Mouse (Mus musculus): ENCODE results near the gene Tas2r107. TPM values are rescaled to one million over a fixed set of nuclear protein-coding genes. Genes with fewer than 3 reads are reported as not detected.
"Not testable (repeated sequence)": the region's sequence is repeated elsewhere in the genome, so short reads cannot be mapped to it uniquely, and the experiment has no call there.

Tas2r107 gene
- polyA plus RNA-seq (2014; fragmentation: Nextera tagmentation; extraction: Ambion mirVana) = not detected in 2 replicates

- H3K4me2 ChIP-seq (replicated peaks; ENCODE audit: low read depth, low read length) = no peak within 1 kb of the TSS
- no peaks in the 10 kb centered on the region for H3K4me1 ChIP-seq (ENCODE audit: control insufficient read depth, insufficient read depth, low read length)
- ATAC-seq (ENCODE audit: low FRiP score, low TSS enrichment) = no peak
- no peak within 1 kb of the TSS for H3K4me3 ChIP-seq (ENCODE audit: low read length)
- no peaks in the 10 kb centered on the region for H3K27me3 ChIP-seq (ENCODE audit: control insufficient read depth, insufficient read depth, low read length)
- no peak within 1 kb of the TSS for H3K9ac ChIP-seq (ENCODE audit: low read depth, low read length)
- no peaks in the 10 kb centered on the region for H3K36me3 ChIP-seq (ENCODE audit: control insufficient read depth, insufficient read depth, low read length)
- no peak within 1 kb of the TSS for H3K27ac ChIP-seq (ENCODE audit: low read depth, low read length)
- H3K9me3 ChIP-seq (ENCODE audit: control insufficient read depth, low read length) = no peaks in the 10 kb centered on the region
Observed at GRCm38 (mm10) chr6:131660049-131660448, at the start of gene Tas2r107. TSS of gene Tas2r107 (minus strand) at chr6:131660149.

DNA sequence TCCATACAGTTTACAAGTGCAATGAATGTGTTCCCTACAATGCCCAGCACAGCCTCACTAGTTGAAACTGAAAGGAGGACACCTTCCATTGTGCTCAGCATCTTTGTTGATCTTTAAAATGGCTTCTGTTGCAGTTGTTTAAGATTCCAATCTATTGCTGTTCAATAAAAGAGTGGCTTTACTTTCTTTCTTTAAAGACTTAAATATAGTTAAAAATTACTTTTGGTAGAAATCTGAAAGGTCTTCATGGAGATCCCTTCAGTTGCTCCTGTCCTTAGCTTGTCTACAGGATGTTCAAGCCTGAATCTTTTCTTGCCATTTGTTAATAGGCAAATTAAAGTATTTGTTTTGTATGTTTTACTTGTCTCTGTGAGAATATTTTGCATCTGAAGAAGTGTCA, 30.0 kb upstream of the Tas2r107 start, which contains the start of gene Tas2r114:
TSS of gene Tas2r114 (minus strand) at position 101 of the 400 bp plus-strand sequence.
- Histone ChIP-seq H3K9me3 (ENCODE audit: control insufficient read depth, low read length) (no peaks in the 10 kb centered on the region), H3K9ac (ENCODE audit: low read depth, low read length) (no peak within 1 kb of the TSS), H3K4me1 (ENCODE audit: control insufficient read depth, insufficient read depth, low read length) (no peaks in the 10 kb centered on the region), H3K4me3 (ENCODE audit: low read length) (no peak within 1 kb of the TSS), H3K27me3 (ENCODE audit: control insufficient read depth, insufficient read depth, low read length) (no peaks in the 10 kb centered on the region), H3K27ac (ENCODE audit: low read depth, low read length) (no peak within 1 kb of the TSS), H3K36me3 (ENCODE audit: control insufficient read depth, insufficient read depth, low read length) (no peaks in the 10 kb centered on the region), H3K4me2 (replicated peaks; ENCODE audit: low read depth, low read length) (no peak within 1 kb of the TSS)
- no peak for ATAC-seq (ENCODE audit: low FRiP score, low TSS enrichment)

DNA sequence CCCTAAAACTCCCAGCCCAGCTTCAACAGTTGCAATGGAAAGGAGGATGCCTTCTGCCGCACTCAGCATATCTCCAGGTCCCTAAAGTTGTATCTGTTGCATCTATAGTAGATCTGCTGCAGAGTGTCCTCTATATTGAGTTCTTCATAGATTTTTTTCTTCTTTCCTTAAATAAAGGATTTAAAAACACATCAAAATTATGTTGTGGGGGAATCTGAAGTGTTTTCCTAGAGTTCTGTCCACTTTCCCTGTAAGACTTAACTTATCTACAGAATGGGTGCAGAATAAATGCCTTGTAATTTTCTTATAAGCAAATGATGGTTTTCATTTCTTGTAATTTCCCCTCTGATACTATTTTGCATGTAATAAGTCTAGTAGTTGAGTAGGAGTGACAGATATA, 27.4 kb upstream of the Tas2r107 start, which contains the start of gene Tas2r105:
TSS of gene Tas2r105 (minus strand) at position 101 of the 400 bp plus-strand sequence.
- Histone ChIP-seq H3K4me3 (ENCODE audit: low read length) (no peak within 1 kb of the TSS), H3K9ac (ENCODE audit: low read depth, low read length) (no peak within 1 kb of the TSS), H3K4me2 (replicated peaks; ENCODE audit: low read depth, low read length) (no peak within 1 kb of the TSS), H3K27ac (ENCODE audit: low read depth, low read length) (no peak within 1 kb of the TSS), H3K4me1 (ENCODE audit: control insufficient read depth, insufficient read depth, low read length) (no peaks in the 10 kb centered on the region), H3K9me3 (ENCODE audit: control insufficient read depth, low read length) (no peaks in the 10 kb centered on the region), H3K36me3 (ENCODE audit: control insufficient read depth, insufficient read depth, low read length) (no peaks in the 10 kb centered on the region), H3K27me3 (ENCODE audit: control insufficient read depth, insufficient read depth, low read length) (no peaks in the 10 kb centered on the region)
- 68% methylated on average over 1 of the region's 1 CpGs for WGBS
- no peak for ATAC-seq (ENCODE audit: low FRiP score, low TSS enrichment)

GRCm38 (mm10) chr6:131685644-131686043, 25.7 kb upstream of the Tas2r107 start, which contains the start of gene Tas2r104:
TSS of gene Tas2r104 (minus strand) at chr6:131685744.
- ATAC-seq (ENCODE audit: low FRiP score, low TSS enrichment) = no peak
- no peak within 1 kb of the TSS for H3K4me3 ChIP-seq (ENCODE audit: low read length)
- 92% methylated on average over 1 of the region's 1 CpGs for WGBS
- H3K4me2 ChIP-seq (replicated peaks; ENCODE audit: low read depth, low read length) = no peak within 1 kb of the TSS
- no peaks in the 10 kb centered on the region for H3K27me3 ChIP-seq (ENCODE audit: control insufficient read depth, insufficient read depth, low read length)
- no peak within 1 kb of the TSS for H3K9ac ChIP-seq (ENCODE audit: low read depth, low read length)
- no peaks in the 10 kb centered on the region for H3K36me3 ChIP-seq (ENCODE audit: control insufficient read depth, insufficient read depth, low read length)
- H3K9me3 ChIP-seq (ENCODE audit: control insufficient read depth, low read length) = no peaks in the 10 kb centered on the region
- H3K27ac ChIP-seq (ENCODE audit: low read depth, low read length) = no peak within 1 kb of the TSS
- no peaks in the 10 kb centered on the region for H3K4me1 ChIP-seq (ENCODE audit: control insufficient read depth, insufficient read depth, low read length)

DNA sequence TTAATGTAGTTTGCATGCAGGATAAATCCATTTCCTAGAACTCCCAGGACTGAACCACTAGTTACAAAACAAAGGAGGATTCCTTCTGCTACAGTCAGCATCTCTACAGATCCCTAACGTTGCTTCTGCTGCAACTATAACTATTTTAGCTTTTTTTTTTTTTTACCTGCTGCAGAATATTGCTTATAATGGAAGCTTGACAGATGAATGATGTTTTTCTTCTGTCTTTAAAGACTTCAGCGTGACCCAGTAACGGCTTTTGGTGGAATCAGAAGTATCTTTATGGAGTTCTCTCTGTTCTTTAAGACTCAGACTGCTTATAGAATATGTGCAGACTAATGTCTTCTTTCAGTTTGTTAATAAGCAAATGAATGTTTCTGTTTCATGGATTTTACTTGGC, 18.8 kb upstream of the Tas2r107 start, which contains the start of gene Tas2r106:
TSS of gene Tas2r106 (minus strand) at position 101 of the 400 bp plus-strand sequence.
- H3K27ac ChIP-seq (ENCODE audit: low read depth, low read length) = no peak within 1 kb of the TSS
- ATAC-seq (ENCODE audit: low FRiP score, low TSS enrichment) = no peak
- H3K4me2 ChIP-seq (replicated peaks; ENCODE audit: low read depth, low read length) = no peak within 1 kb of the TSS
- H3K4me3 ChIP-seq (ENCODE audit: low read length) = no peak within 1 kb of the TSS
- H3K4me1 ChIP-seq (ENCODE audit: control insufficient read depth, insufficient read depth, low read length) = no peaks in the 10 kb centered on the region
- no peaks in the 10 kb centered on the region for H3K27me3 ChIP-seq (ENCODE audit: control insufficient read depth, insufficient read depth, low read length)
- 71% methylated on average over 3 of the region's 3 CpGs for WGBS
- no peak within 1 kb of the TSS for H3K9ac ChIP-seq (ENCODE audit: low read depth, low read length)
- H3K36me3 ChIP-seq (ENCODE audit: control insufficient read depth, insufficient read depth, low read length) = no peaks in the 10 kb centered on the region
- peaks cover 6% of the 10 kb centered on the region for H3K9me3 ChIP-seq (ENCODE audit: control insufficient read depth, low read length)

DNA sequence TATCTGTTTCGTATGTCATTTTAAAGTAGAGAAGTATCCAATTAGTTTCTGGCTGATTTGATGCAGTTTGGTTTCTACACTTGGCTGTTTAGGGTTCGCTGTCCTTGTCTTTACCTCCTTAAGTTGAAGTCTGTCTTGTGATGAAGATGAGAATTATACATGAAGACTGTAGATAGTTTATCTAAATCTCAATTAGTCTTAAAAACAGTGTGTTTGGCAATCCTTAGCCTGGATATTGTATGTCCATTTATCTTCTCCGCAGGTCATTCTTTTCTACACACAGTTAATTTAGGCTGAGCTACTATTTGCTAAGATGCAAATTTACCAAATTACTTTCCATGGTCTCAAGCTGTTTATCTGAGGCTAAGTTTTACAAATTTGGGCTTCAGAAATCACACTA, 29.1 kb downstream of the Tas2r107 start, which contains the start of gene Tas2r130:
TSS of gene Tas2r130 (minus strand) at position 101 of the 400 bp plus-strand sequence.
- Histone ChIP-seq H3K9me3 (ENCODE audit: control insufficient read depth, low read length) (peaks cover 3% of the 10 kb centered on the region; the same call in 1 of the 2 replicates), H3K4me3 (ENCODE audit: low read length) (no peak within 1 kb of the TSS), H3K36me3 (ENCODE audit: control insufficient read depth, insufficient read depth, low read length) (no peaks in the 10 kb centered on the region), H3K4me1 (ENCODE audit: control insufficient read depth, insufficient read depth, low read length) (no peaks in the 10 kb centered on the region), H3K27ac (ENCODE audit: low read depth, low read length) (no peak within 1 kb of the TSS), H3K4me2 (replicated peaks; ENCODE audit: low read depth, low read length) (no peak within 1 kb of the TSS), H3K9ac (ENCODE audit: low read depth, low read length) (no peak within 1 kb of the TSS), H3K27me3 (ENCODE audit: control insufficient read depth, insufficient read depth, low read length) (no peaks in the 10 kb centered on the region)
- no peak for ATAC-seq (ENCODE audit: low FRiP score, low TSS enrichment)
- WGBS = 82% methylated on average over 3 of the region's 3 CpGs

DNA sequence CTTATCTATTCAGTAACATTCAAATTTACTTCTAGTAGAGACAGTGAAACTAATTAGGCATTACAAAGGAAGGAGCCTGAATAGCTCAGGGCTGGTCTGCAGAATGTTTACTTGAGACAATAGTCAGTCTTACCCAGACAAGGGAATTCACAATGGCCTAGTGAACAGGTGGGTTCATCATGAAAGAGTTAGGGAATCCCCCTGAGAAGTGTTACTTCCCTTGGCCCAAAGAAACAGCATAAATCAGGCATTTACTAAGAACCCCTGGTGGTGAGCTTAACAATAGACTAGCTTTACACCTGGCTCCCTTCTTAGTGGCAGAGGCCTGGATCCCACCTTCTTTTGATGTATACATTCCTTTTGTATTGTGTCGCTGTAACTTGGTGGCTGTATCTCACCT, 50.0 kb downstream of the Tas2r107 start:
- H3K4me2 ChIP-seq (replicated peaks; ENCODE audit: low read depth, low read length); H3K9ac ChIP-seq (ENCODE audit: low read depth, low read length); H3K9me3 ChIP-seq (ENCODE audit: control insufficient read depth, low read length); ATAC-seq (ENCODE audit: low FRiP score, low TSS enrichment); H3K36me3 ChIP-seq (ENCODE audit: control insufficient read depth, insufficient read depth, low read length); H3K27me3 ChIP-seq (ENCODE audit: control insufficient read depth, insufficient read depth, low read length); H3K4me3 ChIP-seq (ENCODE audit: low read length); H3K27ac ChIP-seq (ENCODE audit: low read depth, low read length); H3K4me1 ChIP-seq (ENCODE audit: control insufficient read depth, insufficient read depth, low read length): not testable (repeated sequence)
- 94% methylated on average over 1 of the region's 1 CpGs for WGBS

Other genes starting within 250 kb of the Tas2r107 start
- not detected in 2 replicates for gene 5430401F13Rik, start 173.7 kb downstream of the Tas2r107 start, polyA plus RNA-seq (2014; fragmentation: Nextera tagmentation; extraction: Ambion mirVana)
- gene Gm6619, start 173.7 kb downstream of the Tas2r107 start, polyA plus RNA-seq (2014; fragmentation: Nextera tagmentation; extraction: Ambion mirVana) = not detected in 2 replicates
- not detected in 2 replicates for gene Tas2r130, start 29.2 kb downstream of the Tas2r107 start, polyA plus RNA-seq (2014; fragmentation: Nextera tagmentation; extraction: Ambion mirVana)
- not detected in 2 replicates for gene Tas2r106, start 18.7 kb upstream of the Tas2r107 start, polyA plus RNA-seq (2014; fragmentation: Nextera tagmentation; extraction: Ambion mirVana)
- gene Tas2r104, start 25.6 kb upstream of the Tas2r107 start, polyA plus RNA-seq (2014; fragmentation: Nextera tagmentation; extraction: Ambion mirVana) = not detected in 2 replicates
- gene Tas2r105, start 27.3 kb upstream of the Tas2r107 start, polyA plus RNA-seq (2014; fragmentation: Nextera tagmentation; extraction: Ambion mirVana) = not detected in 2 replicates
- not detected in 2 replicates for gene Tas2r114, start 29.9 kb upstream of the Tas2r107 start, polyA plus RNA-seq (2014; fragmentation: Nextera tagmentation; extraction: Ambion mirVana)

Measured in kidney, embryonic 14.5 days (tissue).